Mouse (Mus musculus): ENCODE data around the gene Riok1. TPM values are rescaled to one million over a fixed set of nuclear protein-coding genes. Genes with fewer than 3 reads are reported as not detected.

Gene Riok1
- polyA plus RNA-seq, 1 experiment from 2014 or later: 57.9 TPM

DNA sequence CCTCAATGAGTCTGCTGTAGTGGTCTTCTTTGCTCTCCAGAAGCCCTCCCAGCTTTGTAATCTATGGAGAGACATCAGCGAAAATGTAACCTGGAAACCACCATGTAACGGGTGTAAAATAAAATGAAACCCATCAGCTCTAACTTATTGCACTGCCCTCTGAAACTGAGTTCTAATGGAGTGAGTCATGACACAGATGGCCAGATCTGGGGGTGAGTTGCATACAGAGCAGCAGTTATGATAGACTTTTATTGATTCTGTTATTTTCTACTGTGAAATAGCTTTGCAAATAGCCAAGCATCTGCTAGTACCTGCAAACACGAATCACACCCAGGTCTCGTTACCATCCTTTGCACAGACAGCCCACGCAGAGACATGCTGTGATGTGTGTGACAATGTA, 24.4 kb upstream of the Riok1 start:
- Histone ChIP-seq H3K4me1 (no peaks in the 10 kb centered on the region), H3K27me3 (no peaks in the 10 kb centered on the region), H3K27ac (no peak overlapping the region), H3K36me3 (replicated peaks) (no peaks in the 10 kb centered on the region), H3K4me2 (no peak overlapping the region), H3K4me3 (replicated peaks) (no peak overlapping the region), H3K9ac (no peak overlapping the region), H3K9me3 (no peaks in the 10 kb centered on the region)
- 81% methylated on average over 5 of the region's 5 CpGs for WGBS
- ATAC-seq (ENCODE audit: low FRiP score): no peak

GRCm38 (mm10) chr13:38015591-38015990, 21.2 kb upstream of the Riok1 start:
- Histone ChIP-seq H3K27ac (no peak overlapping the region), H3K4me2 (no peak overlapping the region), H3K9ac (no peak overlapping the region), H3K36me3 (replicated peaks) (no peaks in the 10 kb centered on the region), H3K4me1 (no peaks in the 10 kb centered on the region), H3K4me3 (replicated peaks) (no peak overlapping the region), H3K9me3 (no peaks in the 10 kb centered on the region), H3K27me3 (no peaks in the 10 kb centered on the region)
- no peak for ATAC-seq (ENCODE audit: low FRiP score)
- WGBS: 93% methylated on average over 4 of the region's 4 CpGs

DNA sequence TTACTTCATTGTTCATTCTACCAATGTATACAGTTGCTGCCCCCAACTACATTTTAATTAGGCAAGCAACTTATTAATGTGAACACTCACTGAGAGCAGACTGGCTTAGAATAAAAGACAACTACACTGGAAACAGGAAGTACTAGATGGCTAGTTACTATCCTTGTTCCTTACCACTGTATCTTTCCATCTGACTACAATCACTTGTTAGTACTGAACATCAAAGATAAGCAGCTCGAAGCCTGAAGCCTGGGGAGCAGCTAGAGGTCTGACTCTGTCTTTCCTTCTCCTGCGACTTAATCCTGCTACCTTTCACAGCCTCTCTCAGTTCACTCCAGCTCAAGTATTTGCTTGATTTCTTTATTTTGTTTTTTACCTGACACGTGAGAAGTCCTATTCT, 18.0 kb upstream of the Riok1 start:
- H3K4me2 ChIP-seq: no peak overlapping the region
- 74% methylated on average over 3 of the region's 3 CpGs for WGBS
- H3K27me3 ChIP-seq: no peaks in the 10 kb centered on the region
- no peaks in the 10 kb centered on the region for H3K9me3 ChIP-seq
- no peaks in the 10 kb centered on the region for H3K4me1 ChIP-seq
- no peak overlapping the region for H3K27ac ChIP-seq
- H3K9ac ChIP-seq: no peak overlapping the region
- no peak for ATAC-seq (ENCODE audit: low FRiP score)
- no peaks in the 10 kb centered on the region for H3K36me3 ChIP-seq (replicated peaks)
- no peak overlapping the region for H3K4me3 ChIP-seq (replicated peaks)

DNA sequence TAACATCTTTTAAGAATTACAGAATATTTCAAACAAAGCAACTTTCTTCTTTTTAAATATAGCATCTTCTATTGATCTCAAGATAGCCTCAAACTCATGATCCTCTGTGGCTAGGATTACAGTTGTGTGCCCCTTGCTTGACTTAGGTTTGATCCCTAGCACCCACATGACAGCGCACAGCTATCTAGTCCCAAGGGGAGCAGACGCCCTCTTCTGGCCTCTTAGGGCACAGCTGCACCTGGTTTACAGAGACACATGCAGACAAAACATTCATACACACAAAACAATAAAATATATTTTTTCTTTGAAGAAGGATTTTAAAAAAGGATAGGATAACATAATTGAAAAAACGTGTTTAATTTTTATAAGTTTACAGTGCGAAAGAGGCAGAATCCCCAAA, 10.9 kb upstream of the Riok1 start:
- H3K4me1 ChIP-seq: no peaks in the 10 kb centered on the region
- no peaks in the 10 kb centered on the region for H3K9me3 ChIP-seq
- 0 out of 2 replicates have a peak, but pooled peaks cover 3% of the 10 kb centered on the region for H3K27me3 ChIP-seq
- no peaks in the 10 kb centered on the region for H3K36me3 ChIP-seq (replicated peaks)
- no peak overlapping the region for H3K27ac ChIP-seq
- no peak overlapping the region for H3K9ac ChIP-seq
- H3K4me3 ChIP-seq (replicated peaks): no peak overlapping the region
- ATAC-seq (ENCODE audit: low FRiP score): no peak
- H3K4me2 ChIP-seq: no peak overlapping the region
- 37% methylated on average over 4 of the region's 4 CpGs for WGBS

- Histone ChIP-seq H3K27me3 (0 out of 2 replicates have a peak, but pooled peaks cover 3% of the 10 kb centered on the region), H3K36me3 (replicated peaks) (no peaks in the 10 kb centered on the region), H3K4me1 (no peaks in the 10 kb centered on the region), H3K27ac (no peak overlapping the region), H3K4me2 (no peak overlapping the region), H3K9me3 (no peaks in the 10 kb centered on the region), H3K4me3 (replicated peaks) (no peak overlapping the region), H3K9ac (no peak overlapping the region)
- 62% methylated on average over 6 of the region's 6 CpGs for WGBS
- ATAC-seq (ENCODE audit: low FRiP score): no peak
Observed at GRCm38 (mm10) chr13:38027618-38028248, 9.1 kb upstream of the Riok1 start.

GRCm38 (mm10) chr13:38028407-38028806, 8.4 kb upstream of the Riok1 start:
- H3K27me3 ChIP-seq: 0 out of 2 replicates have a peak, but pooled peaks cover 3% of the 10 kb centered on the region
- no peak overlapping the region for H3K27ac ChIP-seq
- no peaks in the 10 kb centered on the region for H3K4me1 ChIP-seq
- WGBS: 92% methylated on average over 4 of the region's 4 CpGs
- H3K9ac ChIP-seq: no peak overlapping the region
- no peak overlapping the region for H3K4me2 ChIP-seq
- no peak overlapping the region for H3K4me3 ChIP-seq (replicated peaks)
- H3K36me3 ChIP-seq (replicated peaks): no peaks in the 10 kb centered on the region
- H3K9me3 ChIP-seq: no peaks in the 10 kb centered on the region
- ATAC-seq (ENCODE audit: low FRiP score): no peak

DNA sequence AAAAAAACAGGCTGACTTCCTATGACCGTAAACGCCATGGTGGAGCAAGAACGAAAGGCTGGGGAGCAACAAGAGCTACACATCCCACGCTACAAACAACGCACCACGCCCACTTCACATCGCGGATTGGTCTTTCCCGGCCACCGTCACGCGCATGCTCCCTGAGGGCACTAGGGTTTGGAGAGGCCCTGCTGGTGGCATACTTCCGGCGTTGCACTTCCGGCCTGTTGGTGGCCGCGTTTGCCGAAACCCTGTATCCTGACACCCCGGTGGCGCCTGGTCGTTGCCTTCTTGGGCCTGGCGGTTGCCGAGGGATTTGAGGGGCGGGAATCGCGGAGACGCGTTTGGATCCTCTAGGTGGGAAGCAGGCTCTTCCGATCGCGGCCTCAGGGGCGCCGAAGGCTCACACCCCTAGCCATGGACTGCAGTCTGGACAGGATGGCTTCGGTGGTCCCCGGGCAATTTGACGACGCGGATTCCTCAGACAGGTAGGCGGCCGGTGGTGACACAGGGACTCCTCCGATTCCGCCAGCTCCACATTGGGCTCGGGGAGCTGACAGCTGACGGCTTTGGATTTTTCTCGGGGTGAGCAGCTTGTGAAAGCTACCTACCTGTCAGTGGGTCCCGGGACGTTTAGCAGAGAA, 371 bp downstream of the Riok1 start, which contains the start of gene Cage1:
Gene Cage1, minus strand, starts transcription at position 26 of the 644 bp plus-strand sequence.
- peak; percentile 95 for ATAC-seq (ENCODE audit: low FRiP score)
- under 1% methylated on average over 47 of the region's 47 CpGs for WGBS
- Histone ChIP-seq H3K27ac (peak within 1 kb of the TSS; percentile 54), H3K9ac (peak within 1 kb of the TSS; percentile 75), H3K27me3 (no peaks in the 10 kb centered on the region; the same call in 1 of the 2 replicates), H3K4me3 (replicated peaks) (peak within 1 kb of the TSS; percentile 70), H3K4me1 (peaks cover 16% of the 10 kb centered on the region), H3K4me2 (peak within 1 kb of the TSS; percentile 86), H3K36me3 (replicated peaks) (peaks cover 22% of the 10 kb centered on the region), H3K9me3 (no peaks in the 10 kb centered on the region)

GRCm38 (mm10) chr13:38037811-38038210, 1.0 kb downstream of the Riok1 start:
- no peak overlapping the region for H3K27ac ChIP-seq
- peak overlapping the region; percentile 75 for H3K9ac ChIP-seq
- H3K36me3 ChIP-seq (replicated peaks): peaks cover 27% of the 10 kb centered on the region
- H3K4me3 ChIP-seq (replicated peaks): peak overlapping the region; percentile 70
- H3K4me1 ChIP-seq: peaks cover 16% of the 10 kb centered on the region
- ATAC-seq (ENCODE audit: low FRiP score): no peak
- WGBS: 60% methylated on average over 12 of the region's 12 CpGs
- H3K27me3 ChIP-seq: no peaks in the 10 kb centered on the region; the same call in 1 of the 2 replicates
- H3K9me3 ChIP-seq: no peaks in the 10 kb centered on the region
- peak overlapping the region; percentile 86 for H3K4me2 ChIP-seq

DNA sequence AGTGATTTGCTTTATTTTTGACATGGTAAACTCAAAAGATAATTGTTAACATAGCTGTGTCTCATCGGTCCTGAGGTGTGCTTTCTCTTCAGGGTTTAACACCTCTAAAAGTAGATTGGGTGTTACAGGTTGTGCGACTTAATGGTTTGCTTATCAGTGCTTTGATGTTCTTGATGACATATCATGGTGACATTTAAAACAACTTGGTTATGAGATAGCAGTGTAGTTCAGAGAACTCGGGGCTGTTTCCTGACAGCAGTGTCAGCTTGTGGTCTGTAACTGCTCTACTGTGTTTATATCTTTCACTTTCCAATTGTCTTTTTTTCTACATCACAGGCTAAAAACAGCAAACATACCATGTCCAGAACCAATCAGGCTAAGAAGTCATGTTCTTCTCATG, 13.1 kb downstream of the Riok1 start:
- Histone ChIP-seq H3K9me3 (no peaks in the 10 kb centered on the region), H3K36me3 (replicated peaks) (peaks cover 80% of the 10 kb centered on the region), H3K27me3 (no peaks in the 10 kb centered on the region), H3K4me2 (no peak overlapping the region), H3K27ac (no peak overlapping the region), H3K4me3 (replicated peaks) (no peak overlapping the region), H3K9ac (no peak overlapping the region), H3K4me1 (no peaks in the 10 kb centered on the region)
- no peak for ATAC-seq (ENCODE audit: low FRiP score)
- WGBS: 95% methylated on average over 3 of the region's 3 CpGs

GRCm38 (mm10) chr13:38062678-38063077, 25.9 kb downstream of the Riok1 start:
- Histone ChIP-seq H3K9me3 (no peaks in the 10 kb centered on the region), H3K9ac (no peak overlapping the region), H3K4me2 (no peak overlapping the region)

DNA sequence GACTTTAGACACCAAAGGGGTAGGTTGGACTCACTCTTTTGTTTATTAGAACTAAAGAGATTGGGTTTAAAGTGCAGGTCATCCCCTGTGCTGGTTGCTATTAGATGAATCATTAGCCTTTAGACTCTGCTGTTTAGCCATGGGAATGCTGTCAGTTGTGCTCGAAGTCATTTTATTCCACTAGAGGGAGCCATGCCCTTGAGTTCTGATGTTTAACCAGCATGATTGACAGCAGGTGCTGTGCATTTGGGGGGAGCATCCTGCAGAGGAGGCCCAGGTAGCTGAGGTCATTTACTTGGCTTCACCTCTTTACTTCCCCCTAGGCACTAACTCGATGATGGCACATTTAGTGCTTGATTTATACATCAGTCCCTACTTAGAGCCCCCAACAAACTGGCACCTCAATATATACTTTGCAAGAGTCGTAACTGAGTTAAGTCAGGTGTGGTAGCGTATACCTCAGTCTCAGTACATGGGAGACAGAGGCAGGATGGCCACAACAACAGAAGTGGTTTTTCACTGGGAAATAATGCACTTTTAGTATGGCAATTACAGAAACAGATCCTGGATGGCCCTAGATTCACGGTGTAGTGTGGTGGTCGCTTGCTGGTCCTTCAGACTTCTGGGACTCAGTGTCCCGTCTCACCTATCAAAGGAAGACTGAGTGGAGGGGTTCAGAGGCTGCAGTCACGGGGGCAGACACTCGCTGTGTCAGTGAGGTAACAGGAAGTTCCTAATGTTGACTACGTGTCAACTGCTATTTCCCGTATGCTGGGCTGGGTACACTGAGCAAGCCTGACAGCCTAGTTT, 28.3 kb downstream of the Riok1 start:
- Histone ChIP-seq H3K27me3 (no peaks in the 10 kb centered on the region), H3K9ac (no peak overlapping the region), H3K4me3 (replicated peaks) (no peak overlapping the region), H3K36me3 (replicated peaks) (peaks cover 33% of the 10 kb centered on the region), H3K4me1 (no peaks in the 10 kb centered on the region), H3K4me2 (no peak overlapping the region), H3K27ac (no peak overlapping the region), H3K9me3 (no peaks in the 10 kb centered on the region)
- 78% methylated on average over 11 of the region's 11 CpGs for WGBS
- ATAC-seq (ENCODE audit: low FRiP score): no peak

More at GRCm38 (mm10) chr13:38062678-38063077, 25.9 kb downstream of the Riok1 start:
- Histone ChIP-seq H3K27ac (no peak overlapping the region), H3K36me3 (replicated peaks) (peaks cover 51% of the 10 kb centered on the region), H3K4me1 (no peaks in the 10 kb centered on the region), H3K27me3 (no peaks in the 10 kb centered on the region), H3K4me3 (replicated peaks) (no peak overlapping the region)
- 90% methylated on average over 11 of the region's 11 CpGs for WGBS
- no peak for ATAC-seq (ENCODE audit: low FRiP score)

DNA sequence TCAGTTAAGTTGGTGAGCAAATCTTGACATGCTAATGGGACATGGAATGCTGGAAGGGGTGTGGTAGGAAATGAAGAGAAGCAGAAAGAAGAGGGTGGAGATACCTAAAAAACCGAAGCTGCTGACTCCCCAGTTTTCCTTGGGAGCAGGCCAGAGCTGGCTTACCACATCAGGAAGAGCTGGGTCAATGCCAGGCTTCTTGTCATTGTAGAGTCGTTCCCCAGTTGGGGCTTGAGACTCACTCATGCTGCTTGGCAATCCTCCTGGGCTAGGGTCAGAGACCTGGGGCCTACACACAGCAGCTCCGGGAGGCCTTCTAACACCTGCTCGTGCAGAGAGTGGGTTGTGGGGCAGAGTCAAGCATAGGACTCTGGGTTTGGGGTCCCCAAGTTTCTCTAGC, 34.1 kb downstream of the Riok1 start:
- no peaks in the 10 kb centered on the region for H3K9me3 ChIP-seq
- no peak for ATAC-seq (ENCODE audit: low FRiP score)
- no peak overlapping the region for H3K4me2 ChIP-seq
- no peak overlapping the region for H3K9ac ChIP-seq
- no peaks in the 10 kb centered on the region for H3K4me1 ChIP-seq
- H3K4me3 ChIP-seq (replicated peaks): no peak overlapping the region
- 85% methylated on average over 4 of the region's 4 CpGs for WGBS
- no peaks in the 10 kb centered on the region for H3K36me3 ChIP-seq (replicated peaks)
- H3K27ac ChIP-seq: no peak overlapping the region
- no peaks in the 10 kb centered on the region for H3K27me3 ChIP-seq

Data from forebrain, embryonic 12.5 days (tissue).